Mouse (Mus musculus) liver, embryonic 11.5 days (tissue): ENCODE measurements around the gene Tmem259. TPM values are rescaled to one million over a fixed set of nuclear protein-coding genes. Genes with fewer than 3 reads are reported as not detected.

ENCODE experiments used
- ATAC-seq: fragments of 200-750 bp; cut with Nextera tagmentation; replicated peaks from 2 replicates; pipeline ENCODE4 v1.8.0; 2017; ENCODE audit warnings: moderate number of reproducible peaks, mild to moderate bottlenecking, moderate TSS enrichment, moderate library complexity; ENCODE audit not compliant: low FRiP score
- DNase-seq: peaks from one replicate; pipeline ENCODE4 v3.0.0-alpha.2; 2017; ENCODE audit warnings: low spot score
- H3K27ac ChIP-seq: fragments of 300-500 bp; sonication (generic); 2 replicates; pipeline ENCODE4 v1.5.1; 2014; ENCODE audit warnings: mild to moderate bottlenecking, low read depth, low read length, control low read depth
- H3K27me3 ChIP-seq: fragments of 300-500 bp; sonication (generic); replicated peaks from 2 replicates; pipeline ENCODE4 v1.6.1; 2014; ENCODE audit warnings: low read length, mixed read lengths; ENCODE audit not compliant: control insufficient read depth, insufficient read depth
- H3K36me3 ChIP-seq: fragments of 300-500 bp; sonication (generic); 2 replicates; pipeline ENCODE4 v1.6.1; 2014; ENCODE audit warnings: mild to moderate bottlenecking, low read length, moderate library complexity, mixed read lengths; ENCODE audit not compliant: control insufficient read depth, insufficient read depth
- H3K4me1 ChIP-seq: fragments of 300-500 bp; sonication (generic); replicated peaks from 2 replicates; pipeline ENCODE4 v1.6.1; 2014; ENCODE audit warnings: low read length, mixed read lengths; ENCODE audit not compliant: control insufficient read depth, insufficient read depth
- H3K4me2 ChIP-seq: fragments of 300-500 bp; sonication (generic); 2 replicates; pipeline ENCODE4 v1.6.1; 2014; ENCODE audit warnings: mild to moderate bottlenecking, control low read depth, moderate library complexity
- H3K4me3 ChIP-seq: fragments of 300-500 bp; sonication (generic); 2 replicates; pipeline ENCODE4 v1.5.1; 2014; ENCODE audit warnings: low read depth, low read length, control low read depth
- H3K9ac ChIP-seq: fragments of 300-500 bp; sonication (generic); 2 replicates; pipeline ENCODE4 v1.6.1; 2014; ENCODE audit warnings: low read depth, low read length, control low read depth
- H3K9me3 ChIP-seq: fragments of 300-500 bp; sonication (generic); 2 replicates; pipeline ENCODE4 v1.6.1; 2016; ENCODE audit warnings: low read length, inconsistent platforms, mixed read lengths; ENCODE audit not compliant: control insufficient read depth
- WGBS: fragments of 180-500 bp; shearing (Covaris S2); extraction: QIAGEN DNeasy Blood & Tissue Kit; methylation state at CpG from one replicate; pipeline ENCODE4 v1.1.7; 2014; 5-methylcytosine and 5-hydroxymethylcytosine counted together
- polyA plus RNA-seq: library from polyadenylated mRNA; unstranded; fragments of >200 nt; fragmentation: Nextera tagmentation; extraction: Ambion mirVana; gene quantifications from 2 replicates; pipeline ENCODE4 v1.2.1, GENCODE M21; 2014

Gene Tmem259
- polyA plus RNA-seq, 1 experiment from 2014 or later, result 20.2 TPM

GRCm38 (mm10) chr10:79979401-79980155 is 4.6 kb downstream of the Tmem259 start:
- peaks cover 27% of the 10 kb centered on the region for H3K4me1 ChIP-seq
- H3K9ac ChIP-seq, result no peak overlapping the region
- H3K27me3 ChIP-seq, result no peaks in the 10 kb centered on the region
- H3K4me3 ChIP-seq, result no peak overlapping the region
- H3K4me2 ChIP-seq, result no peak overlapping the region
- H3K9me3 ChIP-seq, result peaks cover 21% of the 10 kb centered on the region
- ATAC-seq (no peak), DNase-seq (no peak)
- no peak overlapping the region for H3K27ac ChIP-seq
- peaks cover 50% of the 10 kb centered on the region for H3K36me3 ChIP-seq
- WGBS, result 91% methylated on average over 22 of the region's 22 CpGs

GRCm38 (mm10) chr10:79978061-79978460 is 6.1 kb downstream of the Tmem259 start:
- WGBS, result 94% methylated on average over 21 of the region's 21 CpGs
- peaks cover 22% of the 10 kb centered on the region for H3K4me1 ChIP-seq
- H3K4me2 ChIP-seq, result no peak overlapping the region
- ATAC-seq, result no peak
- H3K9me3 ChIP-seq, result peaks cover 21% of the 10 kb centered on the region
- H3K4me3 ChIP-seq, result no peak overlapping the region
- peaks cover 50% of the 10 kb centered on the region for H3K36me3 ChIP-seq
- H3K27ac ChIP-seq, result no peak overlapping the region
- H3K9ac ChIP-seq, result no peak overlapping the region
- DNase-seq, result no peak
- H3K27me3 ChIP-seq, result peaks cover 3% of the 10 kb centered on the region; the same call in 1 of the 2 replicates

- H3K4me1 ChIP-seq, result peaks cover 15% of the 10 kb centered on the region
- H3K36me3 ChIP-seq, result peaks cover 50% of the 10 kb centered on the region
- DNase-seq (no peak), ATAC-seq (no peak)
- H3K9ac ChIP-seq, result no peak overlapping the region
- peaks cover 10% of the 10 kb centered on the region for H3K27me3 ChIP-seq
- H3K4me2 ChIP-seq, result no peak overlapping the region
- H3K4me3 ChIP-seq, result no peak overlapping the region
- H3K9me3 ChIP-seq, result peaks cover 21% of the 10 kb centered on the region
- no peak overlapping the region for H3K27ac ChIP-seq
- WGBS, result 82% methylated on average over 28 of the region's 28 CpGs
These were observed 6.8 kb downstream of the Tmem259 start for GRCm38 (mm10) chr10:79977324-79977723.

- H3K27ac ChIP-seq, result no peak overlapping the region
- WGBS, result 92% methylated on average over 36 of the region's 36 CpGs
- ATAC-seq (no peak), DNase-seq (no peak)
- H3K4me1 ChIP-seq, result peaks cover 12% of the 10 kb centered on the region; the same call in 1 of the 2 replicates
- peaks cover 50% of the 10 kb centered on the region for H3K36me3 ChIP-seq
- H3K9me3 ChIP-seq, result peaks cover 21% of the 10 kb centered on the region
- H3K9ac ChIP-seq, result no peak overlapping the region
- H3K4me3 ChIP-seq, result no peak overlapping the region
- no peak overlapping the region for H3K4me2 ChIP-seq
- peaks cover 17% of the 10 kb centered on the region for H3K27me3 ChIP-seq
These were observed 7.4 kb downstream of the Tmem259 start for GRCm38 (mm10) chr10:79976722-79977107.

GRCm38 (mm10) chr10:79976071-79976721 is 7.9 kb downstream of the Tmem259 start:
- Histone ChIP-seq H3K27me3 (peaks cover 22% of the 10 kb centered on the region), H3K4me2 (no peak overlapping the region), H3K27ac (no peak overlapping the region), H3K9ac (no peak overlapping the region), H3K36me3 (peaks cover 49% of the 10 kb centered on the region), H3K9me3 (peaks cover 21% of the 10 kb centered on the region), H3K4me3 (no peak overlapping the region), H3K4me1 (peaks cover 7% of the 10 kb centered on the region; the same call in 1 of the 2 replicates)
- 85% methylated on average over 28 of the region's 28 CpGs for WGBS
- ATAC-seq, result no peak
- DNase-seq, result no peak

GRCm38 (mm10) chr10:79974668-79975067 is 9.5 kb downstream of the Tmem259 start:
- DNase-seq, result no peak
- Histone ChIP-seq H3K4me3 (no peak overlapping the region), H3K4me1 (peaks cover 5% of the 10 kb centered on the region; the same call in 1 of the 2 replicates), H3K4me2 (no peak overlapping the region), H3K36me3 (peaks cover 44% of the 10 kb centered on the region), H3K27ac (no peak overlapping the region), H3K9me3 (peaks cover 21% of the 10 kb centered on the region), H3K27me3 (peaks cover 36% of the 10 kb centered on the region), H3K9ac (no peak overlapping the region)
- no peak for ATAC-seq
- WGBS, result 80% methylated on average over 8 of the region's 8 CpGs

- no peak for DNase-seq
- no peak overlapping the region for H3K9ac ChIP-seq
- no peak overlapping the region for H3K27ac ChIP-seq
- no peak overlapping the region for H3K4me3 ChIP-seq
- H3K36me3 ChIP-seq, result peaks cover 40% of the 10 kb centered on the region
- peaks cover 21% of the 10 kb centered on the region for H3K9me3 ChIP-seq
- 88% methylated on average over 21 of the region's 21 CpGs for WGBS
- H3K27me3 ChIP-seq, result peaks cover 40% of the 10 kb centered on the region
- no peak overlapping the region for H3K4me2 ChIP-seq
- ATAC-seq, result no peak
- peaks cover 5% of the 10 kb centered on the region; the same call in 1 of the 2 replicates for H3K4me1 ChIP-seq
These were observed 10.0 kb downstream of the Tmem259 start for GRCm38 (mm10) chr10:79974087-79974486.

GRCm38 (mm10) chr10:79972831-79973230 is 11.3 kb downstream of the Tmem259 start:
- H3K36me3 ChIP-seq, result peaks cover 31% of the 10 kb centered on the region
- H3K4me2 ChIP-seq, result no peak overlapping the region
- peaks cover 40% of the 10 kb centered on the region for H3K27me3 ChIP-seq
- no peak overlapping the region for H3K27ac ChIP-seq
- peaks cover 19% of the 10 kb centered on the region for H3K9me3 ChIP-seq
- no peak for DNase-seq
- H3K9ac ChIP-seq, result no peak overlapping the region
- H3K4me3 ChIP-seq, result no peak overlapping the region
- H3K4me1 ChIP-seq, result peaks cover 5% of the 10 kb centered on the region; the same call in 1 of the 2 replicates
- no peak for ATAC-seq
- 66% methylated on average over 14 of the region's 14 CpGs for WGBS
